Mouse (Mus musculus) lung, postnatal 0 days (tissue): ENCODE data around the gene Spred1. TPM values are rescaled to one million over a fixed set of nuclear protein-coding genes. Genes with fewer than 3 reads are reported as not detected.

Experiments used
- ATAC-seq: fragments of 200-750 bp; cut with Nextera tagmentation; 2 replicates; pipeline ENCODE4 v1.8.0; 2017; ENCODE audit warnings: moderate library complexity
- DNase-seq: peaks from one replicate; pipeline ENCODE4 v3.0.0-alpha.2; 2016; ENCODE audit warnings: low spot score
- H3K27ac ChIP-seq: fragments of 300-500 bp; sonication (generic); 2 replicates; pipeline ENCODE4 v1.5.1; 2014; ENCODE audit warnings: antibody characterized with exemption, mild to moderate bottlenecking, low read length, mixed read lengths
- H3K27me3 ChIP-seq: fragments of 300-500 bp; sonication (generic); replicated peaks from 2 replicates; pipeline ENCODE4 v1.6.1; 2014; ENCODE audit warnings: low read length, mixed read lengths; ENCODE audit not compliant: insufficient read depth
- H3K36me3 ChIP-seq: fragments of 300-500 bp; sonication (generic); 2 replicates; pipeline ENCODE4 v1.6.1; 2014; ENCODE audit warnings: low read length, mixed read lengths; ENCODE audit not compliant: insufficient read depth
- H3K4me1 ChIP-seq: fragments of 300-500 bp; sonication (generic); 2 replicates; pipeline ENCODE4 v1.6.1; 2014; ENCODE audit warnings: antibody characterized with exemption, low read depth, low read length, mixed read lengths; ENCODE audit not compliant: insufficient read depth
- H3K4me2 ChIP-seq: fragments of 300-500 bp; sonication (generic); replicated peaks from 2 replicates; pipeline ENCODE4 v1.6.1; 2014; ENCODE audit warnings: low read depth, mild to moderate bottlenecking, low read length, moderate library complexity, mixed read lengths
- H3K4me3 ChIP-seq: fragments of 300-500 bp; sonication (generic); 2 replicates; pipeline ENCODE4 v1.5.1; 2014; ENCODE audit warnings: low read depth, low read length
- H3K9ac ChIP-seq: fragments of 300-500 bp; sonication (generic); replicated peaks from 2 replicates; pipeline ENCODE4 v1.6.1; 2014; ENCODE audit warnings: low read depth, mild to moderate bottlenecking
- H3K9me3 ChIP-seq: fragments of 300-500 bp; sonication (generic); 2 replicates; pipeline ENCODE4 v1.6.1; 2016; ENCODE audit warnings: low read length, mixed read lengths
- CTCF ChIP-seq: IDR thresholded peaks from 2 replicates; pipeline ENCODE4 v1.5.1; 2016; ENCODE audit warnings: antibody characterized with exemption, mild to moderate bottlenecking
- EP300 ChIP-seq: IDR thresholded peaks from 2 replicates; pipeline ENCODE4 v1.6.1; 2016; ENCODE audit warnings: antibody characterized with exemption, mild to moderate bottlenecking, control low read depth
- WGBS: fragments of 180-500 bp; shearing (Covaris S2); extraction: QIAGEN DNeasy Blood & Tissue Kit; methylation state at CpG from one replicate; pipeline ENCODE4 v1.1.7; 2014; 5-methylcytosine and 5-hydroxymethylcytosine counted together
- polyA plus RNA-seq: library from polyadenylated mRNA; unstranded; fragments of >200 nt; fragmentation: Nextera tagmentation; extraction: Ambion mirVana; gene quantifications from 2 replicates; pipeline ENCODE4 v1.2.1, GENCODE M21; 2015

Spred1 gene
- polyA plus RNA-seq, 1 experiment from 2014 or later: 12.5 TPM

DNA sequence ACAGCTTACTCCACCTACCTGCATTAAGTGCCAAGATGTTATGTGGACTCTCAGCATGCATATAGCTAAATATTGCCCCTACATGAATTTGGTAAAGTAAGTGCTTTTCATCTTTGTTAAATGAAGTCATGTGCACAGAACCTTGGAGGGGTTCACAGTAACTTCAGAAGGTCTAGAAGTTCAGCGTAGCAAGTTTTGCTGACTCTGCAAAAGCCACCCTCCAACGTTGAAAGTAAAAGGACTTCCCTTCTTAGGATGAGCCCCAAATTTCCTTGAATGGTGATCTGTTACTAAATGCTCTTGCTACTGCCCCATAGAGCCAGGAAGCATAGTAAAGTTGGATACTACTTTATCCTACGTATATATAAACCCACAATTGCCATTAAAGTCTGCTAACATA lies 25.4 kb downstream of the Spred1 start:
- 65% methylated on average over 3 of the region's 3 CpGs for WGBS
- H3K4me3 ChIP-seq: no peak overlapping the region
- H3K9ac ChIP-seq: no peak overlapping the region
- no peaks in the 10 kb centered on the region for H3K36me3 ChIP-seq
- H3K9me3 ChIP-seq: no peaks in the 10 kb centered on the region
- DNase-seq: no peak
- no peaks in the 10 kb centered on the region for H3K27me3 ChIP-seq
- H3K4me1 ChIP-seq: peaks cover 3% of the 10 kb centered on the region; the same call in 1 of the 2 replicates
- TF ChIP-seq CTCF: no peak
- no peak for ATAC-seq
- no peak overlapping the region for H3K27ac ChIP-seq
- H3K4me2 ChIP-seq: no peak overlapping the region

DNA sequence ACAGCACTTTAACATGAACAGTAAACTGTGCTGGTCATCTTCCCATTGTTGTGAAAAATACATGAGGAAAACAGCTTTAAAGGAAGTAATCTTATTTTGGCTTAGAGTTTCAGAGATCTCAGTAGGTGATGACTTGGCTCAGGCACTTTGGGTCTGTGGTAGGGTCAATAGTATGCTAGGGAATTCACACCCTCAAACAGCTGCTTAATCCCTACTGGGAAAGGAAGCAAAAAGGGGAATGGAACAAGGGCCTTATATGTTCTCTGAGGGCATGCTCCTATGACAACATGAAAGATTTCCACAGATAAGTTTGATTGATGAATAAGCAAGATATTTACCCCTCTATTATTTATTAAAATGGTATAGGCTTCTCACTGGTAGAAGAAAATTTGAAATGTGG lies 31.0 kb downstream of the Spred1 start:
- no peaks in the 10 kb centered on the region for H3K9me3 ChIP-seq
- TF ChIP-seq EP300: no peak
- TF ChIP-seq CTCF: no peak
- peaks cover 3% of the 10 kb centered on the region; the same call in 1 of the 2 replicates for H3K4me1 ChIP-seq
- no peaks in the 10 kb centered on the region for H3K27me3 ChIP-seq
- no peak overlapping the region for H3K4me3 ChIP-seq
- H3K9ac ChIP-seq: no peak overlapping the region
- H3K27ac ChIP-seq: no peak overlapping the region
- no peaks in the 10 kb centered on the region for H3K36me3 ChIP-seq
- ATAC-seq (no peak), DNase-seq (no peak)
- no peak overlapping the region for H3K4me2 ChIP-seq

DNA sequence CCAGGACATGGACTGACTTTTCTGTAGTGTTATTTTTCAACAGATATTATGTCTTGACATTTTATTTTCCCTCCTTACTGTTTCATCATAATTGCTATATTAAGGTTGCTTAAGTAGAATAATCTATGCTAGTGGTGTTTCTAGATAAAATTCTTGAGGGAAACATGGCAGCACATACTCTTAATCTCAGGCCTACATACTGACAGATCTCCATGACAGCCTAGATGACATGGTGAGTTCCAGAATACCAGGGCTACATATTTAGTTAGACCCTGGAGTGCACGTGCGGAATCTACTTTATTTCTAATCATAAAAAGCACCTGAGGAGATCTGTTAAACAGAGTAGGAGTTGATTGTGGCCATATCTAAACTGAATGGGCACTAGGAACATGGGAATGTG lies 47.2 kb downstream of the Spred1 start:
- no peaks in the 10 kb centered on the region for H3K9me3 ChIP-seq
- no peaks in the 10 kb centered on the region for H3K4me1 ChIP-seq
- no peak overlapping the region for H3K4me3 ChIP-seq
- H3K27ac ChIP-seq: no peak overlapping the region
- ATAC-seq (no peak), DNase-seq (no peak)
- H3K4me2 ChIP-seq: no peak overlapping the region
- H3K27me3 ChIP-seq: no peaks in the 10 kb centered on the region
- H3K9ac ChIP-seq: no peak overlapping the region
- WGBS: 85% methylated on average over 2 of the region's 2 CpGs
- TF ChIP-seq EP300 (no peak), CTCF (no peak)
- H3K36me3 ChIP-seq: no peaks in the 10 kb centered on the region

DNA sequence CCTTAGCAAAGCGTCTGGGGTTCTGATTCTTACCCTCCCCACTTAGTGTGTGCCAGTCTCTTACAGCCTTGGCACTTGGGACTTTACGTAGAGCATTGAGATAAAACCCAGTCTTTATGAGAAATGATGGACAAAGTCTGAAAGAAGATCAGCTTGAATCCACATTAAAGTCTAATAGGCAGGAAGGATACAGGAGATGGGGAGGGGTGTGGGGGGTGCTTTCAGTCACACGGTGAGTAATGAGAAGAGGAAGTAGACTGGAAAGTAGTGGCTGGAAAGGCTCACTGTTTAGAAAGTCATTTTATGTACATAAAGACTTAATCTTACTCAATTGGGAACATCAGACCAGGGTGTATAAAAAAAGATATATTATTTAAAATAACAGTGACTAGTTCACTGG lies 47.9 kb downstream of the Spred1 start:
- 46% methylated on average over 3 of the region's 3 CpGs for WGBS
- ATAC-seq: no peak
- H3K36me3 ChIP-seq: no peaks in the 10 kb centered on the region
- H3K27me3 ChIP-seq: no peaks in the 10 kb centered on the region
- peak; percentile 28 for DNase-seq
- no peak overlapping the region for H3K27ac ChIP-seq
- no peak overlapping the region for H3K4me3 ChIP-seq
- H3K4me1 ChIP-seq: no peaks in the 10 kb centered on the region
- no peaks in the 10 kb centered on the region for H3K9me3 ChIP-seq
- no peak for TF ChIP-seq CTCF
- no peak for TF ChIP-seq EP300
- H3K4me2 ChIP-seq: no peak overlapping the region
- H3K9ac ChIP-seq: no peak overlapping the region

DNA sequence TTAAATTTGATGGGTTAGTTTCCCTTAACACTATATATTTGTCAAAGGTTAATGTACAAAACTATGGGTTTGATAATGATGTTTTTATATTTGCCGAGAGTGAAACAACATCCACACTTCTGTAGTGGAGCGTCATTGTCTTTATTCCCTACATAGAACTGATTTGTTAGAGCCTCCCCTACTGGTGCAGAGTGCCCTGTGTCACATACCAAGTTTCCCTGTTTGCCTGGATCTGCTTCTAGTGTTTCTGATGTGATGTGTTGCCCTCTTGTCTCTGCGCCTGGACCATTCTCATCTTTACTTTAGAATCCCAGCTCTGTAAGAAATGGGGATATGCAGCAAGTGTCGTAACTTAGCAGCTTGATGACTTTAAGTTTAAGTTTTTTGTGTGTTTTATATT lies 51.8 kb downstream of the Spred1 start:
- ATAC-seq (no peak), DNase-seq (no peak)
- Histone ChIP-seq H3K4me1 (no peaks in the 10 kb centered on the region), H3K27me3 (no peaks in the 10 kb centered on the region), H3K4me2 (no peak overlapping the region), H3K9me3 (no peaks in the 10 kb centered on the region), H3K4me3 (no peak overlapping the region), H3K36me3 (no peaks in the 10 kb centered on the region), H3K9ac (no peak overlapping the region), H3K27ac (no peak overlapping the region)
- peak; percentile 59 for TF ChIP-seq CTCF
- no peak for TF ChIP-seq EP300
- 87% methylated on average over 4 of the region's 4 CpGs for WGBS

DNA sequence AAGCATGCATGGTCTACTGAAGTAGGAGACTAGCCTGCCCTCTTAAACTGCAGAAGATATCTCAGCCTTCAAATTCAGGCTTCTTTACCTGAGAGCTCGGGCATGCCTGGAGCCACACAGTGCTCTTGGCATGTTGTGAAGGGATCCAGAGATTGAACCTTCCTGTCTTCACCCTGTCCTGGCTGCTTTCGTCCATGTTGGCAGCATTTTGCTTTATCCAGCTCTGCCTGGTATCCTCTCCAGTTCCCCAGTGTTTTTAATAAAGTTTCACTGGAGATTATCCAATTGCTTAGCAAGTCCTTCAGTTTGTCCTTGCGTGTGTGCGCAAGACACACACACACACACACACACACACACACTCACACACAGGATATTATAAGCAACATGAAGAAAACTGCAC lies 54.9 kb downstream of the Spred1 start:
- WGBS: 74% methylated on average over 4 of the region's 4 CpGs
- Histone ChIP-seq H3K9ac (no peak overlapping the region), H3K36me3 (no peaks in the 10 kb centered on the region), H3K27me3 (no peaks in the 10 kb centered on the region), H3K4me2 (no peak overlapping the region), H3K27ac (no peak overlapping the region), H3K9me3 (no peaks in the 10 kb centered on the region), H3K4me3 (no peak overlapping the region), H3K4me1 (no peaks in the 10 kb centered on the region)
- TF ChIP-seq EP300: no peak
- no peak for TF ChIP-seq CTCF
- DNase-seq: no peak
- no peak for ATAC-seq

DNA sequence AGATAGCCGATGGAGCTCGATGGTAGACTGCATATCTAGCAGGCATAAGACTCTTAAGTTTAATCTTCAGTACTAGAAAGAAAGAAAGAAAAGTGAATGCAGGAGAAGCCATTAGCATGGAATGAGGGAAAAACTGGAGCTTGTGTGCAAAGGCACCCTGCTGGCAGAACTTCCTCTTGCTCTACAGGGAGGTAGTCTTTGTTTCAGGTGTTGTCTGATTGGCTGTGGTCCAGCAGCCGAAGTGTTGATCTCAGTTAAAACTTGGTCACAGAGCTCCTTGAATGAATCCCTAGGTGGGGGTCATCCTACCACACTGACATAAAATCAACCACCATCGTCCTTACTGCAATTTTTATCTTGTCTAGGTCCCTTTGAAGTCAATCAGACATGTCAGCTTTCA lies 55.8 kb downstream of the Spred1 start:
- no peak overlapping the region for H3K9ac ChIP-seq
- no peaks in the 10 kb centered on the region for H3K27me3 ChIP-seq
- no peaks in the 10 kb centered on the region for H3K4me1 ChIP-seq
- H3K4me2 ChIP-seq: no peak overlapping the region
- TF ChIP-seq CTCF (no peak), EP300 (no peak)
- ATAC-seq (no peak), DNase-seq (no peak)
- H3K36me3 ChIP-seq: no peaks in the 10 kb centered on the region
- no peak overlapping the region for H3K4me3 ChIP-seq
- H3K27ac ChIP-seq: no peak overlapping the region
- WGBS: 65% methylated on average over 4 of the region's 4 CpGs
- H3K9me3 ChIP-seq: no peaks in the 10 kb centered on the region
